Mouse (Mus musculus): ENCODE data around the gene Slc4a5.

Slc4a5 gene

GRCm38 (mm10) chr6:83219814-83220213, at the start of gene Slc4a5:
Gene Slc4a5 (plus strand): TSS chr6:83219828.
- no peak for DNase-seq (ENCODE audit: low read depth, low spot score)

GRCm38 (mm10) chr6:83169872-83170271, 49.8 kb upstream of the Slc4a5 start:
- DNase-seq (ENCODE audit: low read depth, low spot score): no peak

GRCm38 (mm10) chr6:83171063-83171462, 48.6 kb upstream of the Slc4a5 start:
- DNase-seq (ENCODE audit: low read depth, low spot score): no peak

GRCm38 (mm10) chr6:83172240-83172920, 47.2 kb upstream of the Slc4a5 start:
- DNase-seq (ENCODE audit: low read depth, low spot score): no peak

- no peak for DNase-seq (ENCODE audit: low read depth, low spot score)
Observed at GRCm38 (mm10) chr6:83175996-83176395, 43.6 kb upstream of the Slc4a5 start.

GRCm38 (mm10) chr6:83179390-83180117, 40.1 kb upstream of the Slc4a5 start:
- no peak for DNase-seq (ENCODE audit: low read depth, low spot score)

GRCm38 (mm10) chr6:83180605-83181004, 39.0 kb upstream of the Slc4a5 start:
- no peak for DNase-seq (ENCODE audit: low read depth, low spot score)

- DNase-seq (ENCODE audit: low read depth, low spot score): no peak
Observed at GRCm38 (mm10) chr6:83184858-83185435, 34.7 kb upstream of the Slc4a5 start.

GRCm38 (mm10) chr6:83185895-83186861, 33.5 kb upstream of the Slc4a5 start:
- peak; percentile 63 for DNase-seq (ENCODE audit: low read depth, low spot score)

GRCm38 (mm10) chr6:83186946-83187345, 32.7 kb upstream of the Slc4a5 start:
- no peak for DNase-seq (ENCODE audit: low read depth, low spot score)

- no peak for DNase-seq (ENCODE audit: low read depth, low spot score)
Observed at GRCm38 (mm10) chr6:83193571-83193970, 26.1 kb upstream of the Slc4a5 start.

- no peak for DNase-seq (ENCODE audit: low read depth, low spot score)
Observed at GRCm38 (mm10) chr6:83197345-83198004, 22.2 kb upstream of the Slc4a5 start.

GRCm38 (mm10) chr6:83203320-83203719, 16.3 kb upstream of the Slc4a5 start:
- DNase-seq (ENCODE audit: low read depth, low spot score): no peak

- DNase-seq (ENCODE audit: low read depth, low spot score): no peak
Observed at GRCm38 (mm10) chr6:83205851-83206250, 13.8 kb upstream of the Slc4a5 start.

- DNase-seq (ENCODE audit: low read depth, low spot score): no peak
Observed at GRCm38 (mm10) chr6:83206321-83206720, 13.3 kb upstream of the Slc4a5 start.

GRCm38 (mm10) chr6:83207361-83208049, 12.1 kb upstream of the Slc4a5 start:
- DNase-seq (ENCODE audit: low read depth, low spot score): no peak

- DNase-seq (ENCODE audit: low read depth, low spot score): no peak
Observed at GRCm38 (mm10) chr6:83208050-83208400, 11.6 kb upstream of the Slc4a5 start.

GRCm38 (mm10) chr6:83210495-83210894, 9.1 kb upstream of the Slc4a5 start:
- no peak for DNase-seq (ENCODE audit: low read depth, low spot score)

- no peak for DNase-seq (ENCODE audit: low read depth, low spot score)
Observed at GRCm38 (mm10) chr6:83211526-83211925, 8.1 kb upstream of the Slc4a5 start.

- peak; percentile 53 for DNase-seq (ENCODE audit: low read depth, low spot score)
Observed at GRCm38 (mm10) chr6:83215002-83215666, 4.5 kb upstream of the Slc4a5 start.
